Mouse (Mus musculus): ENCODE data around the gene Tarsl2. TPM values are rescaled to one million over a fixed set of nuclear protein-coding genes. Genes with fewer than 3 reads are reported as not detected.

Gene Tarsl2
- 10 to 100 TPM; 11.5 to 13.6 TPM for total RNA-seq (2023)

GRCm38 (mm10) chr7:65644643-65645351, at the start of gene Tarsl2:
Tarsl2 (plus strand) TSS chr7:65644898.

DNA sequence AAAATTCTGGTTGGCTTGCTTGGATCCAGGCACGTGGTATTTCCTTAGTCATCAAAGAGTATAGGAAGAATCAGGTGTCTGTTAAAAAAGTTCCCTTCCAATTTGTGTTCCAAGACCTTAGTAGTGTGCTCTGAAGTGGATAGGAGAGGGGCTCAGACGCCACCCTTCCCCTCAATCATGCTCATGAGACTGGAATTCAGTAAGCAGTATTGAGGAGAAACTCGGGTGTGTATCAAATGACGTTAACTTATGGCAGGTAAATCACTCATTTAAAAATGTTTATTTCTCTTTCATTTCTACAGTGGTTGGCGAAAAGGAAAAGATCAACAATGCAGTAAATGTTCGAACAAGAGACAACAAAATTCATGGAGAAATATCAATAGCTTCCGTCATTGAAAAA, 46.2 kb downstream of the Tarsl2 start, which contains the start of gene Tm2d3:
Gene Tm2d3 (plus strand): TSS at position 301 of the 400 bp plus-strand sequence.

Other genes with a start within 250 kb of the Tarsl2 start
- under 1 TPM; 0.12 to 0.58 TPM for gene Tjp1, start 117.1 kb upstream of the Tarsl2 start, total RNA-seq (2023)
- 10 to 100 TPM; 30.4 to 42.0 TPM for gene Tm2d3, start 46.3 kb downstream of the Tarsl2 start, total RNA-seq (2023)
- not detected for gene Pcsk6, start 216.8 kb downstream of the Tarsl2 start, total RNA-seq (2023)

Data from B cell, adult 67 days (primary cell).